Mouse (Mus musculus) leukemia stem cell, adult 10-12 weeks (primary cell): Measurements from ENCODE around the gene Retreg2. TPM values are rescaled to one million over a fixed set of nuclear protein-coding genes. Genes with fewer than 3 reads are reported as not detected.

Experiments used
- polyA plus RNA-seq: library from polyadenylated mRNA; stranded (reverse); fragments of >175 nt; gene quantifications from 2 replicates; pipeline ENCODE4 v1.2.3, GENCODE M21; 2012; ENCODE audit warnings: low replicate concordance

The Retreg2 gene
- 148 and 169 TPM in 2 replicates for polyA plus RNA-seq

GRCm38 (mm10) chr1:75142301-75143261, at the start of gene Retreg2, which contains the start of gene Cnppd1:
Gene Retreg2, plus strand, starts transcription at chr1:75142778.
Gene Cnppd1, minus strand, starts transcription at chr1:75142711.

GRCm38 (mm10) chr1:75124346-75125321, 17.9 kb upstream of the Retreg2 start, which contains the start of gene Nhej1:
Gene Nhej1, minus strand, starts transcription at chr1:75125200.

GRCm38 (mm10) chr1:75133421-75134207, 9.0 kb upstream of the Retreg2 start, which contains the start of gene Slc23a3:
Gene Slc23a3, minus strand, starts transcription at chr1:75133890.

GRCm38 (mm10) chr1:75168472-75169464, 26.2 kb downstream of the Retreg2 start, which contains the start of gene Zfand2b:
Gene Zfand2b, plus strand, starts transcription at chr1:75168646.

GRCm38 (mm10) chr1:75180105-75180590, 37.6 kb downstream of the Retreg2 start, which contains the start of gene Abcb6:
Gene Abcb6, minus strand, starts transcription at chr1:75180392.

GRCm38 (mm10) chr1:75191622-75192402, 49.2 kb downstream of the Retreg2 start, which contains the start of the genes Ankzf1 and Atg9a:
Gene Ankzf1, plus strand, starts transcription at chr1:75192151.
Gene Atg9a, minus strand, starts transcription at chr1:75192196.

Other genes with a start within 250 kb of the Retreg2 start
- gene Cryba2, start 249.6 kb upstream of the Retreg2 start, polyA plus RNA-seq: not detected in 2 replicates
- gene Cfap65, start 207.2 kb upstream of the Retreg2 start, polyA plus RNA-seq: not detected in 2 replicates
- gene Ihh, start 191.1 kb upstream of the Retreg2 start, polyA plus RNA-seq: 0.32 and 0.66 TPM in 2 replicates
- 0.34 and 0.91 TPM in 2 replicates for gene Nhej1, start 17.6 kb upstream of the Retreg2 start, polyA plus RNA-seq
- 0.35 and 0.43 TPM in 2 replicates for gene Slc23a3, start 8.9 kb upstream of the Retreg2 start, polyA plus RNA-seq
- 55.2 and 79.2 TPM in 2 replicates for gene Cnppd1, start 67 bp upstream of the Retreg2 start, polyA plus RNA-seq
- 20.5 and 24.1 TPM in 2 replicates for gene Zfand2b, start 25.9 kb downstream of the Retreg2 start, polyA plus RNA-seq
- 29.7 and 58.5 TPM in 2 replicates for gene Abcb6, start 37.6 kb downstream of the Retreg2 start, polyA plus RNA-seq
- 3.7 and 10.1 TPM in 2 replicates for gene Ankzf1, start 49.4 kb downstream of the Retreg2 start, polyA plus RNA-seq
- gene Atg9a, start 49.4 kb downstream of the Retreg2 start, polyA plus RNA-seq: 80.9 and 89.6 TPM in 2 replicates
- 0.52 and 0.63 TPM in 2 replicates for gene Glb1l, start 68.0 kb downstream of the Retreg2 start, polyA plus RNA-seq
- 138 and 154 TPM in 2 replicates for gene Stk16, start 68.1 kb downstream of the Retreg2 start, polyA plus RNA-seq
- 25.8 and 166 TPM in 2 replicates for gene Tuba4a, start 77.1 kb downstream of the Retreg2 start, polyA plus RNA-seq
- not detected in 2 replicates for gene A630095N17Rik, start 89.3 kb downstream of the Retreg2 start, polyA plus RNA-seq
- gene Dnajb2, start 93.6 kb downstream of the Retreg2 start, polyA plus RNA-seq: 27.3 and 57.8 TPM in 2 replicates
- 0.21 and 0.60 TPM in 2 replicates for gene Ptprn, start 121.7 kb downstream of the Retreg2 start, polyA plus RNA-seq
- gene Resp18, start 135.6 kb downstream of the Retreg2 start, polyA plus RNA-seq: not detected in 2 replicates
- 26.7 and 71.9 TPM in 2 replicates for gene Dnpep, start 175.2 kb downstream of the Retreg2 start, polyA plus RNA-seq
- gene Des, start 217.6 kb downstream of the Retreg2 start, polyA plus RNA-seq: 3.6 and 7.7 TPM in 2 replicates
- gene Speg, start 232.5 kb downstream of the Retreg2 start, polyA plus RNA-seq: 3.2 and 3.5 TPM in 2 replicates